Mouse (Mus musculus): ENCODE measurements around the gene Shox2. TPM values are rescaled to one million over a fixed set of nuclear protein-coding genes. Genes with fewer than 3 reads are reported as not detected.

The Shox2 gene
- total RNA-seq (2021): not detected
- long read RNA-seq, experiment 1: 0 reads
- long read RNA-seq, experiment 2: 0 reads

- intact Hi-C loops (cut with DNase I): loop anchor here (10.0 kb wide), 1 partner anchor 363 kb away; no protein-coding TSS in a partner anchor
These were observed at the start of gene Shox2 for GRCm38 (mm10) chr3:66981706-66982105. Gene Shox2 (minus strand): TSS chr3:66981771.

GRCm38 (mm10) chr3:66996820-66997219, 15.2 kb upstream of the Shox2 start:
- intact Hi-C loops (cut with DNase I): no loop called here
- DNase-seq (ENCODE audit: low spot score in 2 of 2): no peak

More at GRCm38 (mm10) chr3:66981706-66982105, at the start of gene Shox2:
- DNase-seq (ENCODE audit: low spot score in 2 of 2): no peak

DNA sequence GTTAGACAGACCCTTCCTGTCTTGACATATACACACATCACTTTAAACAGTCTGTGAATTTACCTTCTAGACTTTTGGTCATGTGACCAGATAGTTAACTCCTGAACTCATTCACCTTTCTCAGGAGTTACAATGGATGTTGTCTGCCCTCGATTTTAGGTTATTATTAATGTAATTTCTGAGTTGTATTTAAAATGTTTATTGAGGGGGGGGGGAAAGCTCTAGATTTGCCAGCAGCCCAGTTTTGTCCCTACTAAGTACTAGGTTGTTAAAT, 4.7 kb upstream of the Shox2 start:
- no peak for DNase-seq (ENCODE audit: low spot score in 2 of 2)
- intact Hi-C loops (cut with DNase I): loop anchor here (10.0 kb wide), 1 partner anchor 359 kb away; no protein-coding TSS in a partner anchor

DNA sequence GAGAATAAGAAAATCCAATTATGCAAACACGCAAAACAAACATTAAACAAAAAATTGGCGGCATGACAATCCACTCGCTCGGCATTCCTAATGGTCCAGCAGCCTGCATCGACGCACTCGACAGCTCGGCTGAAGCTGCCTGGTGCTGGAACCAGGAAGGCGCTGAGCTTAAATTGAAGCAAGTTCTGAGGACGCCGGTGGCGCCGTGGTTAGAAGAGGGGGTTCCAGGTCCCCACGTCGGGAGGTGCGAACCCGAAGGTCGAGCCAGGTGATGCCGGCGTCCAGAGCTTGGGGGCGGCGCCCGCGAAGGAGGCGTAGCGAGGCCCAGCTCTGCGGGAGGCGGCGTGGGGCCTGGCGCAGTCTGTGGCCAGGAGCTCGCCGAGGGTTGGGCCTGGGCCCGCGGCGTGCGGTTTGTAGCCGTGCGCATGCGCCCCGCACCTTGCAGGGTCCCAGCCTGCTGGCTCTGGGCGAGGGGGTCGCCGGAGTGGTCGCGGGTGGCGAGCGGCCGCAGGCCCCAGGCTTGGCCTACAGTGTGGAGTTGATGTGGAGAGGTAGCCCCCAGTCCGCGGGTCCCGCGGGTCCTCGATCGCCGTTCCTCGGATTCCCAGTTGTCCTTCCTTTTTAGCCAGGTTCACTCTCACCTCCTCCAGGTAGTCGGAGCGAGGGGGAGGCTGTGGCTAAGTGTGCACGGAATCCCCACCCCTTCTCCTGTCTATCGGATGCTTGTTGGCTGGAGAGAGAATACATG, 4.1 kb upstream of the Shox2 start:
- intact Hi-C loops (cut with DNase I): loop anchor here (10.0 kb wide), 1 partner anchor 359 kb away; no protein-coding TSS in a partner anchor
- peak; percentile 66 to 73 for DNase-seq (ENCODE audit: low spot score in 2 of 2)

- no peak for DNase-seq (ENCODE audit: low spot score in 2 of 2)
- intact Hi-C loops (cut with DNase I): loop anchor here (10.0 kb wide), 1 partner anchor 361 kb away; no protein-coding TSS in a partner anchor
These were observed 1.9 kb upstream of the Shox2 start for GRCm38 (mm10) chr3:66983481-66983880.

- DNase-seq (ENCODE audit: low spot score in 2 of 2): no peak
- intact Hi-C loops (cut with DNase I): loop anchor here (10.0 kb wide), 1 partner anchor 362 kb away; no protein-coding TSS in a partner anchor
These were observed 775 bp upstream of the Shox2 start for GRCm38 (mm10) chr3:66982181-66982911.

DNA sequence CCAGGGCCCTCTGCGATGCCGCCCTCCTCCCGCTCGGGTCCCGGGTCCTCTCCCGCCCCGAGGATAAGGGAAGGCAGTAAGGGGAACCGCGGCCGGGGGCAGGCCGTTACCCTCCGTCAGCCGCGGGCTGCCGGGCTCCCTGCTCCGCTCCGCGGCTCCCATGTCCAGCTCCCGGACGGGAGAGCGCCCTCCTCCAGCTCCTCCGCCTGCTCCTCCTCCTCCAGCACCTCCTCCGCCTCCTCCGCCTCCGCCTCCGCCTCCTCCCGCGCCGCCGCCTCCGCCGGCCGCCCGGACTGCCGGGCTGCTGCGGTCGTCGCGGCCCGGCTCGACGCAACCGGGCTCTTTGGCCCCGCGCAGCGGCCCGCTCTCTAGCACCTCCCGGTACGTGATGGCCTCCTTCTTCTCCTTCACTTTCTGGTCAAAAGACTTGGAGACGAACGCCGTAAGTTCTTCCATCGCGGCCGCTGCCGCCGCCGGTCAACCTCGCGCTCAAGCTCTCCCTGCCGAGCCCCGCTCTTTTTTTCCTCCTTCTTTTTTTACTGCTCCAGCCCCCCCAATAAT, 390 bp downstream of the Shox2 start, which contains the start of gene Rsrc1:
TSS of gene Rsrc1 (plus strand) at position 290 of the 561 bp plus-strand sequence.
- DNase-seq (ENCODE audit: low spot score in 2 of 2): no peak
- intact Hi-C loops (cut with DNase I): loop anchor here (10.0 kb wide), 1 partner anchor 364 kb away; no protein-coding TSS in a partner anchor

DNA sequence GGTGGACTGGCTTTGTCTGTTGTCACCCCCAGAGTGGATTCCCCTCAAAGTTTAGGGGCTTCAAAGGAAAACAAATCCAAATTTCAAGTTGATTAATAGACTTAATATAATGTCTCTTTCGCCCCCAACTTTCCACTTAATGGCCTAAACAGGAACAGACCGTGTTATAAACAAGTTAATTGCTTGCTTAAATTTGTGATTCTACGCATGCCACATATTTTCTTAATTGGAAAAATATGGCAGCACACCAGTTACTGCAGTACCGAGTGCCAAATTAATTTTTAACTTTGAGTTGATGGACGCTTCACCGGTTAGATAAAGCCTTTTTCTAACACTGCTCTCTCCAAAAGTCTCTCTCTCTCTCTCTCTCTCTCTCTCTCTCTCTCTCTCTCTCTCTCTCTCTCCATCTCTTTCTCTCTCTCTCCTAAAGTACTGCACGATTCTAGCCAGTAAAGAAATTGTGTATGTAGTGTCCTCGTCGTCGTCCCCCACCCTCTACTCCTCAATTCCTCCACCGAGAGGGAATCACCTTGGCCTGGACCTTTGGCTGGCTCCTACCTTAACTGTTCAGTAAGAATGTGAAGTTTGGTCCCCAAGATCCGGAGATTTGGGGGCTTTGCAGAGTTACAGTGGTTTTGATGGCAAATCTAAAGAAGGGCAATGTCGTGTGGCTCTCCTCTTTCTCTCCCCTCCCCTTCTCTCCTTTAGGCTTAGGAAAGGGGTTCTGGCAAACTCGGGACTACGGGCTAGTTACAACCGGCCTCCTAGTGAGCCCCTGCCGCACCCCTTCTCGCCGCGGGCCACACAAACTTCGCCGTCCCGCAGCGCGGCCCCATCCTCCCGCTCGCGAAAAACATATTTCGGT, 1.2 kb downstream of the Shox2 start:
- intact Hi-C loops (cut with DNase I): loop anchor here (10.0 kb wide), 1 partner anchor 364 kb away; no protein-coding TSS in a partner anchor
- no peak for DNase-seq (ENCODE audit: low spot score in 2 of 2)

GRCm38 (mm10) chr3:66979491-66979890, 2.1 kb downstream of the Shox2 start:
- intact Hi-C loops (cut with DNase I): no loop called here
- no peak for DNase-seq (ENCODE audit: low spot score in 2 of 2)

GRCm38 (mm10) chr3:66978457-66979381, 2.9 kb downstream of the Shox2 start:
- no peak for DNase-seq (ENCODE audit: low spot score in 2 of 2)

GRCm38 (mm10) chr3:66977811-66978456, 3.6 kb downstream of the Shox2 start:
- intact Hi-C loops (cut with DNase I): no loop called here
- no peak for DNase-seq (ENCODE audit: low spot score in 2 of 2)

More at GRCm38 (mm10) chr3:66978457-66979381, 2.9 kb downstream of the Shox2 start:
- intact Hi-C loops (cut with DNase I): no loop called here

- DNase-seq (ENCODE audit: low spot score in 2 of 2): no peak
- intact Hi-C loops (cut with DNase I): no loop called here
These were observed 4.5 kb downstream of the Shox2 start for GRCm38 (mm10) chr3:66976889-66977615.

DNA sequence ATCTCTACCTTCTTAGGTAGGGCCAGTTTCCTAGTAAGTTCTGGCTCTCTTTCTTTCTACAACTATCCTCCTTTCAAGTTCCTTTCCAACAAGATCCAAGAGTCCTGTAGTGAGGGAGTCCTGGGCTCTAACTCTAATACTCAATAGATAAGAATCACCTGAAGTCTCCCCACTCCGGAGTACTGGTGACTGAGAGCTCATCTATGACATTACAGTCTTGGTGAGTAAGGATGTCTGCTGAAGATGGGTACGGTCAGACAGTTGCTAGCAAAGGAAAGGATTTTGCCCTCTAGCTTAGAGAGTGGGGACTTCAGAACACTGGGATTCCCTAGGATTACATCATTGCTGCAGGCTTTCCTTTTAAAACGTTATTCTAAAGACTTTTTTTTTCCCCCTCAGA, 7.1 kb downstream of the Shox2 start:
- no peak for DNase-seq (ENCODE audit: low spot score in 2 of 2)

GRCm38 (mm10) chr3:66973391-66973943, 8.1 kb downstream of the Shox2 start:
- intact Hi-C loops (cut with DNase I): loop anchor here (5.0 kb wide), 2 partner anchors 226 to 566 kb away; no protein-coding TSS in a partner anchor
- no peak for DNase-seq (ENCODE audit: low spot score in 2 of 2)

More for the DNA sequence above, 7.1 kb downstream of the Shox2 start:
- intact Hi-C loops (cut with DNase I): loop anchor here (5.0 kb wide), 2 partner anchors 227 to 567 kb away; no protein-coding TSS in a partner anchor

DNA sequence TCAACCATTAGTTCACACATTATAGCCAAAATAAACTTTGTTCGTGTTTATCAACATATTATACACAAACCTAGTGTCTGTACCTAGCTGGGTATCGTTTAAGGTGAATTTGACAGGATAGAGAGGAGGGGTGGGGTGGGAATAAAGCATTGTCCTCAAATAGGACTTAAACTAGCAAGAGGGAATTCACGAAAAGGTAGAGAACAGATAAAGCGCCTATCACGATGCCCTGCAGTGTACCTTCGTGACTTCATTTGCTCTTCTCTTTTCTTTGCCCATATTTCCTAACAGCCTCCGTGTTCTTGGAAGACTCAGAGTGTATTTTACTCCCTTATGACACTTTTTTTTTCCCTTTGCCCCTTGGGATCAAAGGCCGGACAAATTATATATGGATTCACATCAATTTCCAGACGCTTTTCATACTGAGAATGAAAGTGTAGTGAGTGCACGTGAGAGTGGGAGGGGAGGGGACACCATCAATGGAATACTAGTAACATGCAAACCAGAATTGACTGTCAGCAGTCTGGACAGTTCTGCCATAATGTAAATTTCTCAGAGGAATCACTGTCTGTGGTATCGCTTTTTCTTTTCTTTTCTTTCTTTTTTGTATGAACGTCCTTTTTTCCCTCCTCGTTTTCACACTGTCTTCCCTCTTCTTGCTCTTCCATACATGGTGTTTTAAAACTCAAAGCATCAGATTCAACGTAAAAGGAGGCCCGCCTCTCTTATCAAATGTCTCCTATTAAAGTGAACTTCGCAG, 9.2 kb downstream of the Shox2 start:
- no peak for DNase-seq (ENCODE audit: low spot score in 2 of 2)
- intact Hi-C loops (cut with DNase I): loop anchor here (5.0 kb wide), 2 partner anchors 225 to 565 kb away; no protein-coding TSS in a partner anchor

Measured in left cerebral cortex, postnatal 14 days (tissue).